Mouse (Mus musculus): ENCODE measurements around the gene Zscan2.

DNA sequence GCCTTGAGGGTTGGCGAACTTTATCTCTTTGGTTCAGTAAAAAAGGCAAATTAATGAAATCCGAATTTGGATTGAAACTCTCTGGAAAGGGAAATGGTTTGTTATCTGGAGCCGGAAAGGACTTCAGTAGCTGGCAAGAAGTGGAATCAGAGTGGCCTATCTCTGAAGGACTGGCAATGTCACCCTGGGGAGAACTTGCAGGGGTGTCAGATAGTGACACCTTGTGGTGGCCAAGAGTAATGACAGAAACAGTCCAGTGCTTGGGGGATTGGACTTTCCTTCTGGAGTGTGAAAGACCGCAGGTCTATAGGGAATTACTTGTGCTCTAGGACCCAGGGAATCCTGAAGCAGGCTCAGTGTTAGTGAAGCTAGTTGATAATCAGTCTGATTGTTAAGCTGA, 11.0 kb upstream of the Zscan2 start:
- no peak for TF ChIP-seq POLR2A (IDR thresholded peaks at IDR 0.05; ENCODE audit: low read depth, low read length)
- peak; percentile 83; the same call in 1 of the 2 replicates for TF ChIP-seq CTCF (IDR thresholded peaks at IDR 0.05; ENCODE audit: extremely low read depth, insufficient read depth, insufficient read length, insufficient replicate concordance)

Data from spleen, adult 2 months (tissue).